Mouse (Mus musculus) CH12.LX (cell line): Measurements from ENCODE around the gene Ypel2. TPM values are rescaled to one million over a fixed set of nuclear protein-coding genes. Genes with fewer than 3 reads are reported as not detected.

Source experiments
- DNase-seq: peaks from one replicate; pipeline ENCODE4 v3.0.0-alpha.2; 2013; ENCODE audit errors: extremely low read depth
- H3K27ac ChIP-seq: 2 replicates; pipeline ENCODE4 v1.5.1; 2012; ENCODE audit warnings: low read depth, mild to moderate bottlenecking, control low read depth, moderate library complexity; ENCODE audit not compliant: insufficient read depth
- H3K27me3 ChIP-seq: replicated peaks from 2 replicates; pipeline ENCODE3; 2012; ENCODE audit warnings: inconsistent platforms
- H3K36me3 ChIP-seq, 2 experiments: replicated peaks in 1 of 2; 2 replicates each; pipeline versions ENCODE3 to v1.6.1; 2012; ENCODE audit warnings: inconsistent platforms in 1 of 2, low read length in 1 of 2, mild to moderate bottlenecking in 1 of 2, mixed read lengths in 1 of 2, moderate library complexity in 1 of 2; ENCODE audit not compliant: control insufficient read depth in 1 of 2, insufficient read depth in 1 of 2
- H3K4me1 ChIP-seq, 2 experiments: 2 replicates each; pipeline ENCODE4 v1.6.1; 2012; ENCODE audit warnings: inconsistent platforms in 1 of 2, moderate library complexity in 1 of 2; ENCODE audit not compliant: insufficient read depth in 2 of 2, control insufficient read depth in 1 of 2
- H3K4me2 ChIP-seq: 2 replicates; pipeline ENCODE4 v1.6.1; 2012; ENCODE audit warnings: low read depth, mild to moderate bottlenecking, control low read depth; ENCODE audit not compliant: poor library complexity, insufficient read depth, severe bottlenecking
- H3K4me3 ChIP-seq, 3 experiments: fragments of 150-350 bp in 1 of 3; sonication (generic) in 1 of 3; replicated peaks in 1 of 3; 2 replicates each; pipeline versions ENCODE3 to v1.5.1; 2011 to 2012; ENCODE audit warnings: low read depth in 2 of 3, low read length in 2 of 3, mild to moderate bottlenecking in 2 of 3, moderate library complexity in 2 of 3, control low read depth in 1 of 3, improper control_type of control experiment in 1 of 3, inconsistent platforms in 1 of 3, mixed read lengths in 1 of 3; ENCODE audit not compliant: poor library complexity in 1 of 3
- H3K79me2 ChIP-seq: replicated peaks from 2 replicates; pipeline ENCODE4 v1.6.1; 2012; ENCODE audit warnings: mild to moderate bottlenecking, moderate library complexity; ENCODE audit not compliant: control insufficient read depth, poor library complexity, insufficient read depth, severe bottlenecking; ENCODE audit errors: extremely low read depth
- H3K9ac ChIP-seq: 2 replicates; pipeline ENCODE4 v1.6.1; 2012; ENCODE audit warnings: low read depth, mild to moderate bottlenecking, control low read depth, moderate library complexity; ENCODE audit not compliant: insufficient read depth
- H3K9me3 ChIP-seq: replicated peaks from 2 replicates; pipeline ENCODE3; 2012; ENCODE audit warnings: low read length, inconsistent platforms, mixed read lengths
- CHD1 ChIP-seq: IDR thresholded peaks from 2 replicates; pipeline ENCODE4 v1.6.1; 2012; ENCODE audit warnings: low read depth, low read length, improper control_type of control experiment, inconsistent platforms
- ELF1 ChIP-seq: IDR thresholded peaks from 2 replicates; pipeline ENCODE4 v1.6.1; 2014; ENCODE audit warnings: low read depth, mild to moderate bottlenecking, inconsistent platforms, low read length, improper control_type of control experiment
- EP300 ChIP-seq: IDR thresholded peaks from 2 replicates; pipeline ENCODE4 v1.6.1; 2011; ENCODE audit warnings: low read length, improper control_type of control experiment
- ETS1 ChIP-seq: conservative IDR thresholded peaks from 2 replicates; pipeline ENCODE4 v1.6.1; 2012; ENCODE audit warnings: low read depth, mild to moderate bottlenecking, inconsistent platforms, low read length, improper control_type of control experiment, moderate library complexity
- GABPA ChIP-seq: IDR thresholded peaks from 2 replicates; pipeline ENCODE4 v1.6.1; 2012; ENCODE audit warnings: low read depth, low read length, improper control_type of control experiment, inconsistent platforms; ENCODE audit not compliant: insufficient replicate concordance
- IRF4 ChIP-seq: IDR thresholded peaks from 2 replicates; pipeline ENCODE4 v1.6.1; 2014; ENCODE audit warnings: low read depth, mild to moderate bottlenecking, inconsistent platforms, low read length, improper control_type of control experiment
- JUN ChIP-seq: IDR thresholded peaks from 2 replicates; pipeline ENCODE4 v1.6.1; 2011; ENCODE audit warnings: low read depth, mild to moderate bottlenecking, low read length, improper control_type of control experiment, moderate library complexity; ENCODE audit not compliant: insufficient read depth
- KAT2A ChIP-seq: IDR thresholded peaks from 2 replicates; pipeline ENCODE4 v1.6.1; 2012; ENCODE audit warnings: low read length, improper control_type of control experiment, inconsistent platforms; ENCODE audit not compliant: insufficient replicate concordance
- MYC ChIP-seq: IDR thresholded peaks from 2 replicates; pipeline ENCODE4 v1.6.1; 2011; ENCODE audit warnings: low read depth, mild to moderate bottlenecking, improper control_type of control experiment, low read length
- NRF1 ChIP-seq: IDR thresholded peaks from 2 replicates; pipeline ENCODE4 v1.6.1; 2014; ENCODE audit warnings: low read depth, mild to moderate bottlenecking, inconsistent platforms, low read length, improper control_type of control experiment, moderate library complexity
- TBP ChIP-seq: conservative IDR thresholded peaks from 2 replicates; pipeline ENCODE4 v1.6.1; 2011; ENCODE audit warnings: low read depth, low read length, improper control_type of control experiment
- TCF12 ChIP-seq: IDR thresholded peaks from 2 replicates; pipeline ENCODE4 v1.6.1; 2014; ENCODE audit warnings: low read depth, mild to moderate bottlenecking, inconsistent platforms, low read length, improper control_type of control experiment
- UBTF ChIP-seq: IDR thresholded peaks from 2 replicates; pipeline ENCODE4 v1.6.1; 2012; ENCODE audit warnings: low read depth, mild to moderate bottlenecking, inconsistent platforms, low read length, improper control_type of control experiment, moderate library complexity
- USF1 ChIP-seq: IDR thresholded peaks from 2 replicates; pipeline ENCODE4 v1.6.1; 2014; ENCODE audit warnings: low read depth, mild to moderate bottlenecking, inconsistent platforms, low read length, improper control_type of control experiment
- ZMIZ1 ChIP-seq: IDR thresholded peaks from 2 replicates; pipeline ENCODE4 v1.6.1; 2012; ENCODE audit warnings: low read depth, mild to moderate bottlenecking, inconsistent platforms, low read length, improper control_type of control experiment
- ZNF384 ChIP-seq: IDR thresholded peaks from 2 replicates; pipeline ENCODE4 v1.6.1; 2012; ENCODE audit warnings: low read depth, low read length, improper control_type of control experiment, inconsistent platforms
- dilution Hi-C: fragments of 300-500 bp; cut with MboI; formaldehyde crosslinking; loops from 2 replicates; pipeline ENCODE4 v1.14.3; 2020; ENCODE audit warnings: low sequenced_read_pairs; ENCODE audit not compliant: extremely low pct_unique_long_range_greater_than_20kb, extremely low pct_ligation_motif_present
- in situ Hi-C: fragments of 300-500 bp; cut with MboI; formaldehyde crosslinking; loops from 3 replicates; pipeline ENCODE4 v1.14.3; 2019; ENCODE audit warnings: low sequenced_read_pairs, low pct_ligation_motif_present, low pct_unique_long_range_greater_than_20kb, mixed read lengths
- polyA plus RNA-seq: library from polyadenylated mRNA; unstranded; fragments of >175 nt; gene quantifications from 2 replicates; pipeline ENCODE4 v1.2.1, GENCODE M21; 2012; ENCODE audit warnings: low read depth; ENCODE audit not compliant: insufficient read length
- total RNA-seq, 2 experiments: library from RNA; depleted of rRNA; stranded (reverse); fragments of 300-350 nt in 1 of 2; fragments of >200 nt in 1 of 2; gene quantifications; 2 replicates each; pipeline ENCODE4 v1.2.3; 2012 to 2014

The Ypel2 gene
- total and polyA plus RNA-seq, 3 experiments: 0.38 to 0.91 (median 0.59) TPM

DNA sequence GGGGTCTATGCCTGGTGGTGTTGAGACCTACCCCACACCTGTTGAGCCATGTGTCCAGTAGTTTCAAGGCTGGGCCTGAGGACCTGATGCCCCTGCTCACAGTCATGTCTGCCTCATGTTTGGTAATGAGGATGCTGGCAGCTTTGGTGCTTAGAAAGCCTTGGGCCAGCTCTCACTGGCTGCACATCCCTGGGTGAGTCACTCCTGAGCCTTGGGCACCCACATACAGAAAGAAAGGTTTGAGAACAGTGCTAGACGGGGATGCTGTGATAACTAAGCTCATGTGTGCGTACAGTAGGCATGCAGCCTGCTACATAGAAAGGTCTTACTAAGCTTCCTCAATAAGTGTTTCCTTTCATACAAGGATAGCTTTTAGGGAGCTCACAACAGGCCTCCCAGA is 40.8 kb downstream of the Ypel2 start:
- dilution Hi-C loops (no loop called here), in situ Hi-C loops (no loop called here)
- Histone ChIP-seq H3K4me2 (no peak overlapping the region), H3K4me3 (no peak overlapping the region), H3K9me3 (no peaks in the 10 kb centered on the region), H3K27me3 (no peaks in the 10 kb centered on the region), H3K79me2 (no peaks in the 10 kb centered on the region), H3K36me3 (no peaks in the 10 kb centered on the region), H3K4me1 (peaks cover 0 to 16% of the 10 kb centered on the region in 2 experiments; a peak in 2 of 4 replicates), H3K9ac (no peak overlapping the region), H3K27ac (no peak overlapping the region)
- TF ChIP-seq GABPA: no peak
- no peak for TF ChIP-seq IRF4
- TF ChIP-seq ZNF384: no peak
- no peak for DNase-seq

GRCm38 (mm10) chr11:86951672-86952071 is 41.8 kb downstream of the Ypel2 start:
- Histone ChIP-seq H3K79me2 (no peaks in the 10 kb centered on the region), H3K4me3 (no peak overlapping the region), H3K36me3 (no peaks in the 10 kb centered on the region), H3K4me1 (peaks cover 0 to 14% of the 10 kb centered on the region in 2 experiments; a peak in 2 of 4 replicates), H3K4me2 (no peak overlapping the region), H3K9ac (no peak overlapping the region), H3K27ac (no peak overlapping the region), H3K9me3 (no peaks in the 10 kb centered on the region), H3K27me3 (no peaks in the 10 kb centered on the region)
- dilution Hi-C loops: no loop called here
- in situ Hi-C loops: no loop called here
- no peak for DNase-seq
- TF ChIP-seq UBTF: no peak
- TF ChIP-seq NRF1: no peak

- no peak overlapping the region for H3K9ac ChIP-seq
- H3K4me3 ChIP-seq: no peak overlapping the region
- peaks cover 0 to 7% of the 10 kb centered on the region in 2 experiments; a peak in 2 of 4 replicates for H3K4me1 ChIP-seq
- no peaks in the 10 kb centered on the region for H3K9me3 ChIP-seq
- TF ChIP-seq JUN (no peak), ZNF384 (no peak), TBP (no peak), ELF1 (no peak), MYC (no peak), CHD1 (no peak), USF1 (no peak), UBTF (no peak), EP300 (no peak), ZMIZ1 (no peak), TCF12 (no peak), GABPA (no peak), ETS1 (no peak), KAT2A (no peak)
- no peak overlapping the region for H3K27ac ChIP-seq
- DNase-seq: no peak
- H3K4me2 ChIP-seq: no peak overlapping the region
- no peaks in the 10 kb centered on the region for H3K36me3 ChIP-seq
- H3K79me2 ChIP-seq: no peaks in the 10 kb centered on the region
- H3K27me3 ChIP-seq: no peaks in the 10 kb centered on the region
- in situ Hi-C loops: no loop called here
- dilution Hi-C loops: no loop called here
These were observed 43.0 kb downstream of the Ypel2 start for GRCm38 (mm10) chr11:86950491-86950890.
